Mouse (Mus musculus): Measurements from ENCODE around the gene Ticrr. TPM values are rescaled to one million over a fixed set of nuclear protein-coding genes. Genes with fewer than 3 reads are reported as not detected.

The Ticrr gene
- polyA plus RNA-seq, 1 experiment from 2014 or later: 7.7 TPM

GRCm38 (mm10) chr7:79631773-79632348, 28.1 kb upstream of the Ticrr start:
- Histone ChIP-seq H3K4me1 (replicated peaks) (no peaks in the 10 kb centered on the region), H3K4me3 (no peak overlapping the region), H3K36me3 (no peaks in the 10 kb centered on the region), H3K9me3 (replicated peaks) (no peaks in the 10 kb centered on the region), H3K27ac (ENCODE audit: poor library complexity, severe bottlenecking) (no peak overlapping the region), H3K27me3 (replicated peaks) (peaks cover 33% of the 10 kb centered on the region), H3K4me2 (no peak overlapping the region), H3K9ac (no peak overlapping the region)
- WGBS: 23% methylated on average over 13 of the region's 13 CpGs
- ATAC-seq (ENCODE audit: insufficient number of reproducible peaks, low FRiP score): no peak

GRCm38 (mm10) chr7:79647233-79647632, 12.8 kb upstream of the Ticrr start:
- 63% methylated on average over 3 of the region's 3 CpGs for WGBS
- ATAC-seq (ENCODE audit: insufficient number of reproducible peaks, low FRiP score): no peak
- H3K4me2 ChIP-seq: no peak overlapping the region
- H3K9ac ChIP-seq: no peak overlapping the region
- no peaks in the 10 kb centered on the region for H3K4me1 ChIP-seq (replicated peaks)
- no peaks in the 10 kb centered on the region for H3K9me3 ChIP-seq (replicated peaks)
- no peak overlapping the region for H3K4me3 ChIP-seq
- H3K27ac ChIP-seq (ENCODE audit: poor library complexity, severe bottlenecking): no peak overlapping the region
- H3K36me3 ChIP-seq: no peaks in the 10 kb centered on the region
- peaks cover 12% of the 10 kb centered on the region; the same call in 1 of the 2 replicates for H3K27me3 ChIP-seq (replicated peaks)

GRCm38 (mm10) chr7:79649005-79649404, 11.0 kb upstream of the Ticrr start:
- 5% methylated on average over 3 of the region's 3 CpGs for WGBS
- Histone ChIP-seq H3K9ac (no peak overlapping the region), H3K4me1 (replicated peaks) (no peaks in the 10 kb centered on the region), H3K27me3 (replicated peaks) (peaks cover 12% of the 10 kb centered on the region; the same call in 1 of the 2 replicates), H3K4me2 (no peak overlapping the region), H3K27ac (ENCODE audit: poor library complexity, severe bottlenecking) (no peak overlapping the region), H3K4me3 (no peak overlapping the region), H3K9me3 (replicated peaks) (no peaks in the 10 kb centered on the region), H3K36me3 (no peaks in the 10 kb centered on the region)
- no peak for ATAC-seq (ENCODE audit: insufficient number of reproducible peaks, low FRiP score)

GRCm38 (mm10) chr7:79654185-79654584, 5.8 kb upstream of the Ticrr start:
- H3K9me3 ChIP-seq (replicated peaks): no peaks in the 10 kb centered on the region
- 65% methylated on average over 1 of the region's 1 CpGs for WGBS
- H3K4me3 ChIP-seq: no peak overlapping the region
- no peak overlapping the region for H3K4me2 ChIP-seq
- no peak overlapping the region for H3K27ac ChIP-seq (ENCODE audit: poor library complexity, severe bottlenecking)
- H3K27me3 ChIP-seq (replicated peaks): no peaks in the 10 kb centered on the region
- H3K9ac ChIP-seq: no peak overlapping the region
- H3K36me3 ChIP-seq: no peaks in the 10 kb centered on the region
- ATAC-seq (ENCODE audit: insufficient number of reproducible peaks, low FRiP score): no peak
- H3K4me1 ChIP-seq (replicated peaks): no peaks in the 10 kb centered on the region

GRCm38 (mm10) chr7:79654586-79654985, 5.4 kb upstream of the Ticrr start:
- H3K36me3 ChIP-seq: no peaks in the 10 kb centered on the region
- 53% methylated on average over 1 of the region's 1 CpGs for WGBS
- H3K4me3 ChIP-seq: no peak overlapping the region
- H3K4me2 ChIP-seq: no peak overlapping the region
- no peaks in the 10 kb centered on the region for H3K4me1 ChIP-seq (replicated peaks)
- H3K27me3 ChIP-seq (replicated peaks): no peaks in the 10 kb centered on the region
- no peak for ATAC-seq (ENCODE audit: insufficient number of reproducible peaks, low FRiP score)
- no peak overlapping the region for H3K27ac ChIP-seq (ENCODE audit: poor library complexity, severe bottlenecking)
- no peaks in the 10 kb centered on the region for H3K9me3 ChIP-seq (replicated peaks)
- no peak overlapping the region for H3K9ac ChIP-seq

GRCm38 (mm10) chr7:79660291-79661150, 525 bp downstream of the Ticrr start:
- under 1% methylated on average over 73 of the region's 73 CpGs for WGBS
- H3K27me3 ChIP-seq (replicated peaks): no peaks in the 10 kb centered on the region
- peaks cover 19% of the 10 kb centered on the region for H3K4me1 ChIP-seq (replicated peaks)
- H3K27ac ChIP-seq (ENCODE audit: poor library complexity, severe bottlenecking): no peak overlapping the region
- H3K9ac ChIP-seq: peak overlapping the region; percentile 90
- H3K9me3 ChIP-seq (replicated peaks): no peaks in the 10 kb centered on the region
- peaks cover under 1% of the 10 kb centered on the region for H3K36me3 ChIP-seq
- peak; percentile 40; the same call in 1 of the 2 replicates for ATAC-seq (ENCODE audit: insufficient number of reproducible peaks, low FRiP score)
- H3K4me2 ChIP-seq: peak overlapping the region; percentile 96
- peak overlapping the region; percentile 90 for H3K4me3 ChIP-seq

- H3K4me1 ChIP-seq (replicated peaks): peaks cover 19% of the 10 kb centered on the region
- H3K36me3 ChIP-seq: peaks cover 5% of the 10 kb centered on the region
- H3K27ac ChIP-seq (ENCODE audit: poor library complexity, severe bottlenecking): no peak overlapping the region
- H3K9ac ChIP-seq: peak overlapping the region; percentile 90
- H3K27me3 ChIP-seq (replicated peaks): no peaks in the 10 kb centered on the region
- WGBS: 15% methylated on average over 5 of the region's 5 CpGs
- peak overlapping the region; percentile 90 for H3K4me3 ChIP-seq
- H3K4me2 ChIP-seq: peak overlapping the region; percentile 96
- no peak for ATAC-seq (ENCODE audit: insufficient number of reproducible peaks, low FRiP score)
- no peaks in the 10 kb centered on the region for H3K9me3 ChIP-seq (replicated peaks)
These were observed 1.4 kb downstream of the Ticrr start for GRCm38 (mm10) chr7:79661253-79661890.

GRCm38 (mm10) chr7:79666690-79667089, 6.7 kb downstream of the Ticrr start:
- Histone ChIP-seq H3K9ac (no peak overlapping the region), H3K4me1 (replicated peaks) (peaks cover 12% of the 10 kb centered on the region), H3K27me3 (replicated peaks) (no peaks in the 10 kb centered on the region), H3K36me3 (peaks cover 44% of the 10 kb centered on the region), H3K27ac (ENCODE audit: poor library complexity, severe bottlenecking) (no peak overlapping the region), H3K4me2 (no peak overlapping the region), H3K4me3 (no peak overlapping the region), H3K9me3 (replicated peaks) (no peaks in the 10 kb centered on the region)
- ATAC-seq (ENCODE audit: insufficient number of reproducible peaks, low FRiP score): no peak

GRCm38 (mm10) chr7:79670900-79671604, 11.1 kb downstream of the Ticrr start:
- Histone ChIP-seq H3K27ac (ENCODE audit: poor library complexity, severe bottlenecking) (no peak overlapping the region), H3K4me3 (no peak overlapping the region), H3K27me3 (replicated peaks) (no peaks in the 10 kb centered on the region), H3K4me2 (no peak overlapping the region), H3K9me3 (replicated peaks) (no peaks in the 10 kb centered on the region), H3K4me1 (replicated peaks) (no peaks in the 10 kb centered on the region), H3K9ac (no peak overlapping the region), H3K36me3 (peaks cover 64% of the 10 kb centered on the region)
- ATAC-seq (ENCODE audit: insufficient number of reproducible peaks, low FRiP score): no peak
- WGBS: 95% methylated on average over 4 of the region's 4 CpGs

GRCm38 (mm10) chr7:79679186-79679585, 19.2 kb downstream of the Ticrr start:
- no peak overlapping the region for H3K27ac ChIP-seq (ENCODE audit: poor library complexity, severe bottlenecking)

GRCm38 (mm10) chr7:79680231-79680630, 20.2 kb downstream of the Ticrr start:
- no peaks in the 10 kb centered on the region for H3K4me1 ChIP-seq (replicated peaks)
- H3K9ac ChIP-seq: no peak overlapping the region
- no peaks in the 10 kb centered on the region for H3K27me3 ChIP-seq (replicated peaks)
- no peaks in the 10 kb centered on the region for H3K9me3 ChIP-seq (replicated peaks)
- 88% methylated on average over 2 of the region's 2 CpGs for WGBS
- no peak overlapping the region for H3K4me2 ChIP-seq
- H3K36me3 ChIP-seq: peaks cover 83% of the 10 kb centered on the region
- H3K4me3 ChIP-seq: no peak overlapping the region
- no peak for ATAC-seq (ENCODE audit: insufficient number of reproducible peaks, low FRiP score)
- no peak overlapping the region for H3K27ac ChIP-seq (ENCODE audit: poor library complexity, severe bottlenecking)

More at GRCm38 (mm10) chr7:79679186-79679585, 19.2 kb downstream of the Ticrr start:
- ATAC-seq (ENCODE audit: insufficient number of reproducible peaks, low FRiP score): no peak
- Histone ChIP-seq H3K9me3 (replicated peaks) (no peaks in the 10 kb centered on the region), H3K4me1 (replicated peaks) (no peaks in the 10 kb centered on the region), H3K36me3 (peaks cover 80% of the 10 kb centered on the region), H3K9ac (no peak overlapping the region), H3K27me3 (replicated peaks) (no peaks in the 10 kb centered on the region), H3K4me2 (no peak overlapping the region), H3K4me3 (no peak overlapping the region)
